Mouse (Mus musculus) limb, embryonic 11.5 days (tissue): ENCODE results near the gene Pkig. TPM values are rescaled to one million over a fixed set of nuclear protein-coding genes. Genes with fewer than 3 reads are reported as not detected.
"Not testable (repeated sequence)": the region's sequence is repeated elsewhere in the genome, so short reads cannot be mapped to it uniquely, and the experiment has no call there.

Experiments used
- ATAC-seq: fragments of 200-750 bp; cut with Nextera tagmentation; 2 replicates; pipeline ENCODE4 v1.8.0; 2017; ENCODE audit warnings: low read depth; ENCODE audit not compliant: insufficient number of reproducible peaks, low FRiP score, low TSS enrichment
- DNase-seq: peaks from one replicate; pipeline ENCODE4 v3.0.0-alpha.2; 2015; ENCODE audit warnings: low spot score
- H3K27ac ChIP-seq: fragments of 300-500 bp; sonication (generic); replicated peaks from 2 replicates; pipeline ENCODE4 v1.5.1; 2014; ENCODE audit warnings: low read depth, mild to moderate bottlenecking, low read length
- H3K27me3 ChIP-seq: fragments of 300-500 bp; sonication (generic); 2 replicates; pipeline ENCODE4 v1.6.1; 2014; ENCODE audit warnings: mild to moderate bottlenecking, low read length, mixed read lengths; ENCODE audit not compliant: control insufficient read depth, insufficient read depth
- H3K36me3 ChIP-seq: fragments of 300-500 bp; sonication (generic); 2 replicates; pipeline ENCODE4 v1.6.1; 2014; ENCODE audit warnings: mild to moderate bottlenecking, low read length, moderate library complexity, mixed read lengths; ENCODE audit not compliant: control insufficient read depth, insufficient read depth
- H3K4me1 ChIP-seq: fragments of 300-500 bp; sonication (generic); 2 replicates; pipeline ENCODE4 v1.6.1; 2014; ENCODE audit warnings: low read length, mixed read lengths; ENCODE audit not compliant: control insufficient read depth, insufficient read depth
- H3K4me2 ChIP-seq: fragments of 300-500 bp; sonication (generic); 2 replicates; pipeline ENCODE4 v1.6.1; 2014; ENCODE audit warnings: low read depth, mild to moderate bottlenecking, moderate library complexity; ENCODE audit not compliant: severe bottlenecking
- H3K4me3 ChIP-seq: fragments of 300-500 bp; sonication (generic); 2 replicates; pipeline ENCODE4 v1.5.1; 2014; ENCODE audit warnings: low read depth, low read length
- H3K9ac ChIP-seq: fragments of 300-500 bp; sonication (generic); 2 replicates; pipeline ENCODE4 v1.6.1; 2014; ENCODE audit warnings: mild to moderate bottlenecking, low read length
- H3K9me3 ChIP-seq: fragments of 300-500 bp; sonication (generic); 2 replicates; pipeline ENCODE4 v1.6.1; 2016; ENCODE audit warnings: low read length; ENCODE audit not compliant: control insufficient read depth
- WGBS: fragments of 180-500 bp; shearing (Covaris S2); extraction: QIAGEN DNeasy Blood & Tissue Kit; methylation state at CpG from one replicate; pipeline ENCODE4 v1.1.7; 2014; 5-methylcytosine and 5-hydroxymethylcytosine counted together
- polyA plus RNA-seq: library from polyadenylated mRNA; unstranded; fragments of >200 nt; fragmentation: Nextera tagmentation; extraction: Ambion mirVana; gene quantifications from 2 replicates; pipeline ENCODE4 v1.2.1, GENCODE M21; 2014

The Pkig gene
- polyA plus RNA-seq, 1 experiment from 2014 or later, result 177 TPM

- Histone ChIP-seq H3K9ac (no peak overlapping the region), H3K4me3 (no peak overlapping the region), H3K4me2 (no peak overlapping the region), H3K27ac (no peak overlapping the region), H3K4me1 (no peaks in the 10 kb centered on the region), H3K36me3 (peaks cover 14% of the 10 kb centered on the region), H3K9me3 (no peaks in the 10 kb centered on the region), H3K27me3 (no peaks in the 10 kb centered on the region)
- 76% methylated on average over 3 of the region's 3 CpGs for WGBS
- no peak for ATAC-seq
- DNase-seq, result no peak
Measured at GRCm38 (mm10) chr2:163617232-163617863, 40.8 kb upstream of the Pkig start.

- Histone ChIP-seq H3K36me3 (peaks cover 16% of the 10 kb centered on the region), H3K27me3 (no peaks in the 10 kb centered on the region), H3K4me3 (no peak overlapping the region), H3K4me2 (no peak overlapping the region), H3K9me3 (no peaks in the 10 kb centered on the region), H3K27ac (no peak overlapping the region), H3K4me1 (no peaks in the 10 kb centered on the region), H3K9ac (no peak overlapping the region)
- WGBS, result 90% methylated on average over 4 of the region's 4 CpGs
- ATAC-seq, result no peak
- no peak for DNase-seq
Measured at GRCm38 (mm10) chr2:163617874-163618273, 40.3 kb upstream of the Pkig start.

GRCm38 (mm10) chr2:163620451-163620850, 37.7 kb upstream of the Pkig start:
- DNase-seq, result no peak
- no peak overlapping the region for H3K4me3 ChIP-seq
- WGBS, result 85% methylated on average over 8 of the region's 8 CpGs
- H3K27ac ChIP-seq, result no peak overlapping the region
- peaks cover 12% of the 10 kb centered on the region; the same call in 1 of the 2 replicates for H3K36me3 ChIP-seq
- no peaks in the 10 kb centered on the region for H3K4me1 ChIP-seq
- no peak overlapping the region for H3K4me2 ChIP-seq
- no peak for ATAC-seq
- no peaks in the 10 kb centered on the region for H3K27me3 ChIP-seq
- no peaks in the 10 kb centered on the region for H3K9me3 ChIP-seq
- H3K9ac ChIP-seq, result no peak overlapping the region

GRCm38 (mm10) chr2:163621401-163621800, 36.8 kb upstream of the Pkig start:
- H3K4me1 ChIP-seq, H3K4me2 ChIP-seq, H3K27ac ChIP-seq, ATAC-seq, DNase-seq, H3K4me3 ChIP-seq, H3K9ac ChIP-seq, H3K9me3 ChIP-seq, H3K27me3 ChIP-seq: not testable (repeated sequence)
- peaks cover 12% of the 10 kb centered on the region; the same call in 1 of the 2 replicates for H3K36me3 ChIP-seq
- WGBS, result 91% methylated on average over 3 of the region's 3 CpGs

DNA sequence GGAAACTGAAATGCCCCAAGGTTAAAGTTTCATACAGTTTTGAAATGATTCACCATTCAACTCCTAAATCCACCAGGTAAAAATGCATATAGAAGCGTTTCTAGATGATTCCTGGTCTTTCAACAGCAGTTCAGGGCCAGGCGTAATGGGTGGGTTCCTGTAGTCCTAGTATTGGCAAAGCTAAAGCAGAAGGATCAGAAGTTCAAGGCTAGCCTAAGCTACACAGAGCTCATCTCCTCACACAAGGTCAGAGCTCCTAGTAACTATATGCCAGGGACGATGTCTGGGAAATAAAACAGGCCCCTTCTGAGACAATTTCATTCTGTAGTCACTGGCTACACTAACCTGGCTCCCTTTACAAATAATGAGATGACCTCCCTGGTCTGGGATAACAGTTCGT, 27.0 kb upstream of the Pkig start:
- ATAC-seq (no peak), DNase-seq (no peak)
- H3K27me3 ChIP-seq, result no peaks in the 10 kb centered on the region
- H3K27ac ChIP-seq, result no peak overlapping the region
- no peak overlapping the region for H3K4me2 ChIP-seq
- H3K36me3 ChIP-seq, result peaks cover 34% of the 10 kb centered on the region
- H3K9me3 ChIP-seq, result no peaks in the 10 kb centered on the region
- no peak overlapping the region for H3K4me3 ChIP-seq
- 88% methylated on average over 4 of the region's 4 CpGs for WGBS
- no peak overlapping the region for H3K9ac ChIP-seq
- H3K4me1 ChIP-seq, result no peaks in the 10 kb centered on the region

DNA sequence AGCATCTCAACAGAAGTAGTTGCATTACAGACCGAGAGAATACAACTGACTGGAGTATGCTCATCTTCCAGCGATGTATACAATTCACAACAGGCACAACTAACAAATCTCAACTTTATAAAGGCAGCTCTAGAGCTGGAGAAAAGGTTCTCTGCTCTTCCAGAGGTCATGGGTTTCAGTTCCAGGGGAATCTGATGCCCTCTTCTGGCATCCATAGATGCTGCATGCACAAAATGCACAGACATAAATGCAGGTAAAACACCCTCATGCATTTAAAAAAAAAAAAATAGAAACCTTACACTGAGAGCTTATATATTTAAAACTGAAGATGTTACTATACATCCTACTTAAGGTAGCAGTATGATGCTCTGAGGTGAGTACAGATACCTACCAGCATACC, 26.5 kb upstream of the Pkig start:
- DNase-seq, result no peak
- Histone ChIP-seq H3K27ac (no peak overlapping the region), H3K9ac (no peak overlapping the region), H3K27me3 (no peaks in the 10 kb centered on the region), H3K4me3 (no peak overlapping the region), H3K9me3 (no peaks in the 10 kb centered on the region), H3K4me1 (no peaks in the 10 kb centered on the region), H3K4me2 (no peak overlapping the region), H3K36me3 (peaks cover 30% of the 10 kb centered on the region)
- ATAC-seq, result no peak
- 91% methylated on average over 2 of the region's 2 CpGs for WGBS

DNA sequence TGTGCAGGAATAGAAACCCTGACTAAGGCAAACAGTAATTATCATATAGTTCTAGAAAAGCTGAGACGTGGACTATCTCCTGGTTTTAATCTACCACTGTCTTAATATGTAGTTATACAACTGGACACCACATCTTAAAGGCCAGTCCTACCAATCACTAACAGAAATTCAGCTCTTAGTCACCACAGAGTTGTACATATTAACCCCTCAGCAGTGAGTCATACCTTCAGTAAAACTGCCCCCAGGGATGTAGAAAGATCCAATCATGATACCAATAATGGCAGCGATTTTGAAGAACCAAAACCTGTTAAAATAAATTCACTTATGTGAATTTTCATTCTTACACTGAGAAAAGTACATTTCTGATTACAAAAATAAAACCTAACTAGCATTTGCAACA, 24.0 kb upstream of the Pkig start:
- Histone ChIP-seq H3K36me3 (peaks cover 21% of the 10 kb centered on the region), H3K4me1 (no peaks in the 10 kb centered on the region), H3K9me3 (no peaks in the 10 kb centered on the region), H3K4me3 (no peak overlapping the region), H3K27me3 (no peaks in the 10 kb centered on the region), H3K4me2 (no peak overlapping the region), H3K9ac (no peak overlapping the region), H3K27ac (no peak overlapping the region)
- WGBS, result 90% methylated on average over 2 of the region's 2 CpGs
- DNase-seq (no peak), ATAC-seq (no peak)

DNA sequence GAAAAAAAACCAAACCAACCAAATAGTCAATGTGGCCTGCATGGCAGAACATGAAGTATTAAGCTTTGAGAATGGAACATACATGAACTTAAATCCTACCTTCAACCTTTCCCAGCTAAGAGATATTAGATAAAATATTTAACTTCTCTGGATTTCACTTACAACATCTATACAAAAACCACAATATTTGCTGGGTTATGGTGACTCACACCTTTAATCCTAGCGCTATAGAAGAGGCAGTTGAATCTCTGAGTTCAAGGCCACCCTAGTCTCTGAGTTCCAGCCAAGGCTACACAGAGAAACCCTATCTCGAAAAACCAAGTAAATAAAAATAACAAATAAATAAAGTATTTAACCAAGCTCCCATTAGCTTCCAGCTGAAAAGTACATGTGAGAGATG, 22.1 kb upstream of the Pkig start:
- Histone ChIP-seq H3K36me3 (peaks cover 11% of the 10 kb centered on the region), H3K9ac (no peak overlapping the region), H3K9me3 (no peaks in the 10 kb centered on the region), H3K4me1 (no peaks in the 10 kb centered on the region), H3K4me3 (no peak overlapping the region), H3K27me3 (no peaks in the 10 kb centered on the region), H3K27ac (no peak overlapping the region), H3K4me2 (no peak overlapping the region)
- DNase-seq (no peak), ATAC-seq (no peak)
- WGBS, result 92% methylated on average over 2 of the region's 2 CpGs

DNA sequence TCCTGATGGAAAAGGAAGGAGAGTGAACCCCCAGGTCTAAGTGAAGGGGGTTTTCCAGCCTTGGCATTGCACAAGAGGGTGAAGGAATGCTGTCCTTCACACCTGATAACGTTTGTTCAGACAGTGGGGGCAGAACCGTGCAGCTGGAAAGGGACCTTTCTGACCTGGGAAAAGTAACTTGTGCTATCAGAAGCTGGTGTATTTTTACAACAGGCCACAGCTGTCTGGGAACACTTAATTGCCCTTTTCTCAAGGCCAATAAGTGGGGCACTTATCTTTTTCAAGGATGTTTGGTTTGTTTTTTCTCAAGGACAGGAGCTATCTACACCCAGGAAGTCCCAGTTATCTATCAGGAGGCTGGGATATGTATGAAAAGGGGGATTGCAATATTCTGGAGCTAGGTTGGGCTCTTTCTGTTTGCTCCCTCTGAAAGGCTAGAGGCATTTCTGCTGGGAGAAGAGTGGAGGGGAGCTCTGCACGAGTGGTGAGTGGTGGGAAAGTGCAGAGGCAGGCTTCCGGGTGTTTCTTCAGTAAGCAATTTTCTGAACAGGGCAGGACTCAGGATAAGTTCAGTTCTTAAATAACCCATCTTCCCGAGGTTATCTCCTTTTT, 20.4 kb upstream of the Pkig start:
- Histone ChIP-seq H3K36me3 (peaks cover 4% of the 10 kb centered on the region), H3K27ac (no peak overlapping the region), H3K9me3 (no peaks in the 10 kb centered on the region), H3K9ac (no peak overlapping the region), H3K4me3 (no peak overlapping the region), H3K4me1 (no peaks in the 10 kb centered on the region), H3K27me3 (no peaks in the 10 kb centered on the region), H3K4me2 (no peak overlapping the region)
- no peak for ATAC-seq
- WGBS, result 50% methylated on average over 5 of the region's 5 CpGs
- no peak for DNase-seq
